Mouse (Mus musculus) testis, adult 2 months (tissue): Measurements from ENCODE around the gene Efl1.

Experiments used
- CTCF ChIP-seq: fragments of 200-500 bp; IDR thresholded peaks from 2 replicates; pipeline ENCODE4 v1.5.1; 2012; ENCODE audit warnings: low read depth, mild to moderate bottlenecking, inconsistent platforms, low read length, moderate library complexity; ENCODE audit not compliant: control insufficient read depth, insufficient read depth, insufficient replicate concordance
- POLR2A ChIP-seq: fragments of 200-500 bp; IDR thresholded peaks from 2 replicates; pipeline ENCODE4 v1.6.1; 2012; ENCODE audit warnings: low read depth, mild to moderate bottlenecking, inconsistent platforms, low read length, moderate library complexity; ENCODE audit not compliant: control insufficient read depth

DNA sequence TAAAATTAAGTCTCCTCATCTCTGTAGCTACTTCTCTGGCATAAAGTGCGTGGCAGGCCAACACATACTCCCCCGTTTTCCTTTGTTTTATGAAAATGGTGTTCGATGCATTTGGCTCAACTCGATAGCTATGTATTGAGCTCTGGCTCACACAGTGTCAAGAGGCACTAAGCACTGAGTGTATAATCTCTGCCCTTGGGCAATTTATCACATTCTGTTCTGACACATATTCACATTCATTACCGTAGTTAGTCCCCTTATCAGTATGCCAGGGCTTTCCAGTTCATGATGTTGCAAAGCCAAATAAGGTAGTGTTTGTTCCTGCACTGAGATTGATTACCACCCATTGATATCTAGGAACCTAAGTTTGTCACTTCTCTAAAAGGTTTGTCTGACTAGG, 71.3 kb downstream of the Efl1 start:
- TF ChIP-seq POLR2A: no peak
- TF ChIP-seq CTCF: no peak
